Mouse (Mus musculus): ENCODE measurements around the gene Zfp442. TPM values are rescaled to one million over a fixed set of nuclear protein-coding genes. Genes with fewer than 3 reads are reported as not detected.
"Not testable (repeated sequence)": the region's sequence is repeated elsewhere in the genome, so short reads cannot be mapped to it uniquely, and the experiment has no call there.

Zfp442 gene
- 1.5 and 3.1 TPM in 2 replicates for polyA plus RNA-seq (2012; ENCODE audit: insufficient read depth, insufficient read length, missing spikeins)

GRCm38 (mm10) chr2:150451180-150451919 is at the start of gene Zfp442:
Zfp442 (minus strand) TSS chr2:150451486.
- H3K27ac ChIP-seq (ENCODE audit: insufficient read depth, low read depth, low read length); H3K4me1 ChIP-seq (ENCODE audit: control insufficient read depth, insufficient read depth, low read length): not testable (repeated sequence)
- peak within 1 kb of the TSS; percentile 79 for H3K4me3 ChIP-seq (ENCODE audit: insufficient read depth, low read length)

- not testable (repeated sequence) for H3K27ac ChIP-seq (ENCODE audit: insufficient read depth, low read depth, low read length); H3K4me1 ChIP-seq (ENCODE audit: control insufficient read depth, insufficient read depth, low read length); H3K4me3 ChIP-seq (ENCODE audit: insufficient read depth, low read length)
These were observed 49.1 kb upstream of the Zfp442 start for GRCm38 (mm10) chr2:150500124-150500973.

GRCm38 (mm10) chr2:150493031-150493430 is 41.7 kb upstream of the Zfp442 start:
- TF ChIP-seq POLR2A (IDR thresholded peaks at IDR 0.05; ENCODE audit: borderline replicate concordance, low read depth, low read length), result no peak
- no peak for TF ChIP-seq CTCF (IDR thresholded peaks at IDR 0.05; ENCODE audit: low read depth, low read length)

GRCm38 (mm10) chr2:150484939-150485778 is 33.9 kb upstream of the Zfp442 start, which contains the start of gene Zfp345:
Zfp345 (minus strand) TSS chr2:150485091.
- not testable (repeated sequence) for H3K4me3 ChIP-seq (ENCODE audit: insufficient read depth, low read length); H3K4me1 ChIP-seq (ENCODE audit: control insufficient read depth, insufficient read depth, low read length); H3K27ac ChIP-seq (ENCODE audit: insufficient read depth, low read depth, low read length)

More at GRCm38 (mm10) chr2:150493031-150493430, 41.7 kb upstream of the Zfp442 start:
- Histone ChIP-seq H3K4me1 (ENCODE audit: control insufficient read depth, insufficient read depth, low read length) (no peaks in the 10 kb centered on the region), H3K27ac (ENCODE audit: insufficient read depth, low read depth, low read length) (no peak overlapping the region), H3K4me3 (ENCODE audit: insufficient read depth, low read length) (no peak overlapping the region)

GRCm38 (mm10) chr2:150439084-150439483 is 12.2 kb downstream of the Zfp442 start:
- not testable (repeated sequence) for H3K4me3 ChIP-seq (ENCODE audit: insufficient read depth, low read length); H3K27ac ChIP-seq (ENCODE audit: insufficient read depth, low read depth, low read length); H3K4me1 ChIP-seq (ENCODE audit: control insufficient read depth, insufficient read depth, low read length)

- H3K4me3 ChIP-seq (ENCODE audit: insufficient read depth, low read length); H3K4me1 ChIP-seq (ENCODE audit: control insufficient read depth, insufficient read depth, low read length); H3K27ac ChIP-seq (ENCODE audit: insufficient read depth, low read depth, low read length): not testable (repeated sequence)
These were observed 39.1 kb downstream of the Zfp442 start for GRCm38 (mm10) chr2:150412146-150412545.

GRCm38 (mm10) chr2:150390198-150390597 is 61.1 kb downstream of the Zfp442 start:
- Histone ChIP-seq H3K4me3 (ENCODE audit: insufficient read depth, low read length) (no peak overlapping the region), H3K27ac (ENCODE audit: insufficient read depth, low read depth, low read length) (no peak overlapping the region), H3K4me1 (ENCODE audit: control insufficient read depth, insufficient read depth, low read length) (no peaks in the 10 kb centered on the region)
- TF ChIP-seq CTCF (IDR thresholded peaks at IDR 0.05; ENCODE audit: low read depth, low read length) (no peak), POLR2A (IDR thresholded peaks at IDR 0.05; ENCODE audit: borderline replicate concordance, low read depth, low read length) (no peak)

- not testable (repeated sequence) for H3K27ac ChIP-seq (ENCODE audit: insufficient read depth, low read depth, low read length); H3K4me3 ChIP-seq (ENCODE audit: insufficient read depth, low read length); H3K4me1 ChIP-seq (ENCODE audit: control insufficient read depth, insufficient read depth, low read length)
These were observed 65.7 kb downstream of the Zfp442 start for GRCm38 (mm10) chr2:150385553-150386106.

GRCm38 (mm10) chr2:150362878-150363229 is 88.4 kb downstream of the Zfp442 start:
- H3K27ac ChIP-seq (ENCODE audit: insufficient read depth, low read depth, low read length), result peak overlapping the region; percentile 53
- peak overlapping the region; percentile 68 for H3K4me3 ChIP-seq (ENCODE audit: insufficient read depth, low read length)
- no peaks in the 10 kb centered on the region for H3K4me1 ChIP-seq (ENCODE audit: control insufficient read depth, insufficient read depth, low read length)
- TF ChIP-seq POLR2A (IDR thresholded peaks at IDR 0.05; ENCODE audit: borderline replicate concordance, low read depth, low read length) (no peak), CTCF (IDR thresholded peaks at IDR 0.05; ENCODE audit: low read depth, low read length) (no peak)

GRCm38 (mm10) chr2:150362113-150362877 is 89.0 kb downstream of the Zfp442 start, which contains the start of gene 3300002I08Rik:
3300002I08Rik (minus strand) TSS chr2:150362765.
- Histone ChIP-seq H3K27ac (ENCODE audit: insufficient read depth, low read depth, low read length) (peak within 1 kb of the TSS; percentile 53), H3K4me3 (ENCODE audit: insufficient read depth, low read length) (peak within 1 kb of the TSS; percentile 68)
- H3K4me1 ChIP-seq (ENCODE audit: control insufficient read depth, insufficient read depth, low read length), result not testable (repeated sequence)

Other genes starting within 250 kb of the Zfp442 start
- 1.5 and 1.9 TPM in 2 replicates for gene Zfp937, start 233.4 kb downstream of the Zfp442 start, polyA plus RNA-seq (2012; ENCODE audit: insufficient read depth, insufficient read length, missing spikeins)
- gene Gm21994, start 195.9 kb downstream of the Zfp442 start, polyA plus RNA-seq (2012; ENCODE audit: insufficient read depth, insufficient read length, missing spikeins), result 1.4 and 2.7 TPM in 2 replicates
- gene Gm14124, start 194.0 kb downstream of the Zfp442 start, polyA plus RNA-seq (2012; ENCODE audit: insufficient read depth, insufficient read length, missing spikeins), result not detected in 2 replicates
- 2.4 TPM in 1 of 2 replicates, not detected in the other for gene Gm10130, start 127.8 kb downstream of the Zfp442 start, polyA plus RNA-seq (2012; ENCODE audit: insufficient read depth, insufficient read length, missing spikeins)
- gene 3300002I08Rik, start 88.7 kb downstream of the Zfp442 start, polyA plus RNA-seq (2012; ENCODE audit: insufficient read depth, insufficient read length, missing spikeins), result 1.2 and 1.8 TPM in 2 replicates
- not detected in 2 replicates for gene Zfp345, start 33.6 kb upstream of the Zfp442 start, polyA plus RNA-seq (2012; ENCODE audit: insufficient read depth, insufficient read length, missing spikeins)
- not detected in 2 replicates for gene Cst7, start 118.9 kb upstream of the Zfp442 start, polyA plus RNA-seq (2012; ENCODE audit: insufficient read depth, insufficient read length, missing spikeins)
- 21.4 and 22.1 TPM in 2 replicates for gene Apmap, start 157.1 kb upstream of the Zfp442 start, polyA plus RNA-seq (2012; ENCODE audit: insufficient read depth, insufficient read length, missing spikeins)
- 9.4 and 9.5 TPM in 2 replicates for gene Acss1, start 217.0 kb upstream of the Zfp442 start, polyA plus RNA-seq (2012; ENCODE audit: insufficient read depth, insufficient read length, missing spikeins)
- not detected in 2 replicates for gene Vsx1, start 237.9 kb upstream of the Zfp442 start, polyA plus RNA-seq (2012; ENCODE audit: insufficient read depth, insufficient read length, missing spikeins)